In genomic region chr4:133480754-133481153, GRCm38 (mm10) we compare ENCODE assay signal across 9 mouse cellular contexts. TPM values are rescaled to one million over a fixed set of nuclear protein-coding genes. Genes with fewer than 3 reads are reported as not detected.
DNase-seq lines count a peak whose midpoint lies in the region; ATAC-seq and TF ChIP-seq lines count a peak whose summit lies in the region.
"Had no signal": no experiment of that assay in that cellular context is flagged by ENCODE, and none has a peak within 500 bp of the region (broad histone marks: within the 10 kb centered on the region; RNA-seq: fewer than 3 reads in every experiment).

No protein-coding gene starts in this region.

- peak overlapping the region; percentile 66; the same call in 1 of the 2 replicates for H3K27ac ChIP-seq in heart, embryonic 10.5 days
- H3K27ac ChIP-seq in lung, embryonic 14.5 days (ENCODE audit: low read depth), result no peak overlapping the region
- H3K27ac ChIP-seq in embryonic facial prominence, embryonic 10.5 days (replicated peaks), result no peak overlapping the region
- H3K27ac ChIP-seq in liver, embryonic 15.5 days (replicated peaks), result no peak overlapping the region

- TF ChIP-seq CTCF in lung, embryonic 14.5 days (IDR thresholded peaks at IDR 0.05; ENCODE audit: low read depth), result no peak

- H3K27me3 ChIP-seq in heart, embryonic 10.5 days (ENCODE audit: insufficient read depth, poor library complexity, severe bottlenecking), result peaks cover 82% of the 10 kb centered on the region
- H3K27me3 ChIP-seq in lung, embryonic 14.5 days (ENCODE audit: insufficient read depth, low read length), result peaks cover 29% of the 10 kb centered on the region
- peaks cover 75% of the 10 kb centered on the region for H3K27me3 ChIP-seq in embryonic facial prominence, embryonic 10.5 days (replicated peaks; ENCODE audit: low read depth, poor library complexity, severe bottlenecking)
- H3K27me3 ChIP-seq in liver, embryonic 15.5 days, result peaks cover 96% of the 10 kb centered on the region

- no peak for DNase-seq in heart, embryonic 10.5 days (ENCODE audit: low spot score)
- no peak for DNase-seq in heart, adult 18-20 months
- no peak for DNase-seq in lung, embryonic 14.5 days
- no peak for DNase-seq in lung, postnatal 14 days
- no peak for DNase-seq in embryonic facial prominence, embryonic 10.5 days (ENCODE audit: low spot score)
- DNase-seq in right cerebral cortex, postnatal 14 days, result no peak
- no peak for DNase-seq in spleen, adult 18-20 months
- DNase-seq: cerebellum, adult 9-10 months had no signal

- WGBS in heart, embryonic 10.5 days, result 41% methylated on average over 6 of the region's 6 CpGs
- 35% methylated on average over 6 of the region's 6 CpGs for WGBS in lung, embryonic 14.5 days
- WGBS in embryonic facial prominence, embryonic 10.5 days, result 39% methylated on average over 6 of the region's 6 CpGs
- 43% methylated on average over 6 of the region's 6 CpGs for WGBS in liver, embryonic 15.5 days (ENCODE audit: insufficient replicate concordance)

- H3K9ac ChIP-seq in lung, embryonic 14.5 days, result no peak overlapping the region
- no peak overlapping the region for H3K9ac ChIP-seq in liver, embryonic 15.5 days

- no peaks in the 10 kb centered on the region for H3K36me3 ChIP-seq in heart, embryonic 10.5 days
- H3K36me3 ChIP-seq in lung, embryonic 14.5 days (ENCODE audit: insufficient read depth), result no peaks in the 10 kb centered on the region
- no peaks in the 10 kb centered on the region for H3K36me3 ChIP-seq in embryonic facial prominence, embryonic 10.5 days (replicated peaks)
- no peaks in the 10 kb centered on the region for H3K36me3 ChIP-seq in liver, embryonic 15.5 days (replicated peaks)

- H3K4me1 ChIP-seq in heart, embryonic 10.5 days, result peaks cover 40% of the 10 kb centered on the region
- H3K4me1 ChIP-seq in lung, embryonic 14.5 days (ENCODE audit: insufficient read depth), result peaks cover 2% of the 10 kb centered on the region; the same call in 1 of the 2 replicates
- H3K4me1 ChIP-seq in embryonic facial prominence, embryonic 10.5 days, result peaks cover 30% of the 10 kb centered on the region
- peaks cover 21% of the 10 kb centered on the region for H3K4me1 ChIP-seq in liver, embryonic 15.5 days (replicated peaks)

- no peak overlapping the region for H3K4me2 ChIP-seq in lung, embryonic 14.5 days
- H3K4me2 ChIP-seq in liver, embryonic 15.5 days, result peak overlapping the region; percentile 77

- no peak for ATAC-seq in lung, embryonic 14.5 days (ENCODE audit: insufficient read depth)
- ATAC-seq in liver, embryonic 15.5 days (ENCODE audit: insufficient read depth), result no peak

- peak overlapping the region; percentile 66 for H3K4me3 ChIP-seq in heart, embryonic 10.5 days
- peak overlapping the region; percentile 41; the same call in 1 of the 2 replicates for H3K4me3 ChIP-seq in lung, embryonic 14.5 days (ENCODE audit: low read depth, low read length)
- peak overlapping the region; percentile 58 for H3K4me3 ChIP-seq in embryonic facial prominence, embryonic 10.5 days
- peak overlapping the region; percentile 53; the same call in 1 of the 2 replicates for H3K4me3 ChIP-seq in liver, embryonic 15.5 days (replicated peaks)

- no peaks in the 10 kb centered on the region for H3K9me3 ChIP-seq in heart, embryonic 10.5 days
- H3K9me3 ChIP-seq in lung, embryonic 14.5 days (ENCODE audit: low read depth, low read length), result no peaks in the 10 kb centered on the region
- H3K9me3 ChIP-seq in embryonic facial prominence, embryonic 10.5 days, result no peaks in the 10 kb centered on the region
- H3K9me3 ChIP-seq in liver, embryonic 15.5 days (replicated peaks), result no peaks in the 10 kb centered on the region

RNA-seq across cellular contexts. Expression of gene Tent5b, which starts 0.8 kb away (rescaled TPM):
- 0.90 and 1.5 TPM in 2 replicates for polyA plus RNA-seq in heart, embryonic 10.5 days (2016; fragmentation: Nextera tagmentation; extraction: Ambion mirVana)
- total RNA-seq in heart, adult 18-20 months (2021), result 1 to 10 TPM; 2.0 to 3.5 TPM
- polyA plus RNA-seq in lung, embryonic 14.5 days (2014; fragmentation: Nextera tagmentation; extraction: Ambion mirVana), result 0.41 and 0.42 TPM in 2 replicates
- polyA plus RNA-seq in embryonic facial prominence, embryonic 10.5 days (2016; fragmentation: Nextera tagmentation; extraction: Ambion mirVana), result 1.0 and 1.2 TPM in 2 replicates
- polyA plus RNA-seq in liver, embryonic 15.5 days (2015; fragmentation: Nextera tagmentation; extraction: Ambion mirVana), result 0.15 and 0.21 TPM in 2 replicates

RNA-seq across cellular contexts. Expression of gene Trnp1, which starts 17.6 kb away (rescaled TPM):
- 0.60 and 0.96 TPM in 2 replicates for polyA plus RNA-seq in heart, embryonic 10.5 days (2016; fragmentation: Nextera tagmentation; extraction: Ambion mirVana)
- total RNA-seq in heart, adult 18-20 months (2021), result 1 to 10 TPM; 2.4 to 2.8 TPM
- polyA plus RNA-seq in lung, embryonic 14.5 days (2014; fragmentation: Nextera tagmentation; extraction: Ambion mirVana), result 1.1 and 1.3 TPM in 2 replicates
- polyA plus RNA-seq in embryonic facial prominence, embryonic 10.5 days (2016; fragmentation: Nextera tagmentation; extraction: Ambion mirVana), result 0.57 and 1.1 TPM in 2 replicates
- polyA plus RNA-seq in liver, embryonic 15.5 days (2015; fragmentation: Nextera tagmentation; extraction: Ambion mirVana), result 0.06 TPM in 1 of 2 replicates, not detected in the other

RNA-seq across cellular contexts. Expression of gene Kdf1, which starts 38.0 kb away (rescaled TPM):
- 1.6 and 4.0 TPM in 2 replicates for polyA plus RNA-seq in heart, embryonic 10.5 days (2016; fragmentation: Nextera tagmentation; extraction: Ambion mirVana)
- total RNA-seq in heart, adult 18-20 months (2021), result not detected
- 28.0 and 31.5 TPM in 2 replicates for polyA plus RNA-seq in lung, embryonic 14.5 days (2014; fragmentation: Nextera tagmentation; extraction: Ambion mirVana)
- 11.0 and 13.6 TPM in 2 replicates for polyA plus RNA-seq in embryonic facial prominence, embryonic 10.5 days (2016; fragmentation: Nextera tagmentation; extraction: Ambion mirVana)
- polyA plus RNA-seq in liver, embryonic 15.5 days (2015; fragmentation: Nextera tagmentation; extraction: Ambion mirVana), result 1.0 and 1.5 TPM in 2 replicates
